Mouse (Mus musculus) embryonic fibroblast, embryonic 13.5 days (primary cell): ENCODE data around the gene Larp1.

Source experiments
- CTCF ChIP-seq: IDR thresholded peaks from 2 replicates; pipeline ENCODE4 v1.5.1; 2011; ENCODE audit warnings: mild to moderate bottlenecking, control low read depth, low read length, moderate library complexity, borderline replicate concordance; ENCODE audit not compliant: insufficient read depth
- POLR2A ChIP-seq: IDR thresholded peaks from 2 replicates; pipeline ENCODE4 v1.6.1; 2011; ENCODE audit warnings: low read depth, mild to moderate bottlenecking, control low read depth, low read length, moderate library complexity

DNA sequence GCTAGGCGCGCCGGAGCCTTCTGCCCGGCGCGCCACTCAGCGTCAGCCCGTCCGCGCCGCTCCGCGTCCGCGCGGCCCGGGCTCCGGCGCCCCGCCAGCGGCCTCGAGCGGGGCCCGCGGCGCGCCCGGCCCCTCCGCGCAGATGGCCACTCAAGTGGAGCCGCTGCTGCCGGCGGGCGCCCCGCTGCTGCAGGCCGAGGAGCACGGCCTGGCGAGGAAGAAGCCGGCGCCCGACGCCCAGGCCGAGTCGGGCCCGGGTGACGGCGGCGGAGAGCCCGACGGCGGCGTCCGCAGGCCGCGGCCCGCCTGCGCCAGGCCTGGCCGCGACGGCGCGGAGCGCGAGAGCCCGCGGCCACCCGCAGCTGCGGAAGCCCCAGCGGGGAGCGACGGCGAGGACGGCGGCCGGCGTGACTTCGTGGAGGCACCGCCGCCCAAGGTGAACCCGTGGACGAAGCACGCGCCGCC, at the start of gene Larp1:
- TF ChIP-seq CTCF (no peak), POLR2A (no peak)
